Mouse (Mus musculus) forebrain, embryonic 12.5 days (tissue): ENCODE measurements around the gene C87436. TPM values are rescaled to one million over a fixed set of nuclear protein-coding genes. Genes with fewer than 3 reads are reported as not detected.

Experiments
- ATAC-seq: fragments of 200-750 bp; cut with Nextera tagmentation; 2 replicates; pipeline ENCODE4 v1.8.0; 2017; ENCODE audit warnings: moderate TSS enrichment; ENCODE audit not compliant: low FRiP score
- H3K27ac ChIP-seq: fragments of 300-500 bp; sonication (generic); 2 replicates; pipeline ENCODE4 v1.5.1; 2016; ENCODE audit warnings: mild to moderate bottlenecking
- H3K27me3 ChIP-seq: fragments of 300-500 bp; sonication (generic); 2 replicates; pipeline ENCODE4 v1.6.1; 2016; ENCODE audit warnings: mild to moderate bottlenecking
- H3K36me3 ChIP-seq: fragments of 300-500 bp; sonication (generic); replicated peaks from 2 replicates; pipeline ENCODE4 v1.6.1; 2016; ENCODE audit warnings: mild to moderate bottlenecking
- H3K4me1 ChIP-seq: fragments of 300-500 bp; sonication (generic); 2 replicates; pipeline ENCODE4 v1.6.1; 2016
- H3K4me2 ChIP-seq: fragments of 300-500 bp; sonication (generic); 2 replicates; pipeline ENCODE4 v1.6.1; 2016; ENCODE audit warnings: mild to moderate bottlenecking, moderate library complexity
- H3K4me3 ChIP-seq: fragments of 300-500 bp; sonication (generic); replicated peaks from 2 replicates; pipeline ENCODE4 v1.5.1; 2016; ENCODE audit warnings: mild to moderate bottlenecking
- H3K9ac ChIP-seq: fragments of 300-500 bp; sonication (generic); 2 replicates; pipeline ENCODE4 v1.6.1; 2016; ENCODE audit warnings: mild to moderate bottlenecking
- H3K9me3 ChIP-seq: fragments of 300-500 bp; sonication (generic); 2 replicates; pipeline ENCODE4 v1.6.1; 2016
- WGBS: fragments of 180-500 bp; shearing (Covaris S2); methylation state at CpG from one replicate; pipeline ENCODE4 v1.1.7; 2016; 5-methylcytosine and 5-hydroxymethylcytosine counted together
- polyA plus RNA-seq: library from polyadenylated mRNA; unstranded; fragments of >200 nt; fragmentation: Nextera tagmentation; extraction: Ambion mirVana; gene quantifications from 2 replicates; pipeline ENCODE4 v1.2.1, GENCODE M21; 2016

Gene C87436
- polyA plus RNA-seq, 1 experiment from 2014 or later: 30.4 TPM

GRCm38 (mm10) chr6:86474072-86474471 is 35.9 kb downstream of the C87436 start:
- whole genome bisulfite sequencing: 95% methylated on average over 5 of the region's 5 CpGs
- Histone ChIP-seq H3K9ac (no peak overlapping the region), H3K4me1 (peaks cover 19% of the 10 kb centered on the region), H3K36me3 (peaks cover 12% of the 10 kb centered on the region; the same call in 1 of the 2 replicates), H3K4me3 (no peak overlapping the region), H3K27me3 (no peaks in the 10 kb centered on the region), H3K9me3 (no peaks in the 10 kb centered on the region), H3K4me2 (no peak overlapping the region), H3K27ac (no peak overlapping the region)
- ATAC-seq: no peak

- Histone ChIP-seq H3K4me2 (no peak overlapping the region), H3K9me3 (no peaks in the 10 kb centered on the region), H3K27me3 (no peaks in the 10 kb centered on the region), H3K27ac (no peak overlapping the region), H3K9ac (no peak overlapping the region), H3K4me3 (no peak overlapping the region), H3K36me3 (peaks cover 6% of the 10 kb centered on the region; the same call in 1 of the 2 replicates), H3K4me1 (peaks cover 19% of the 10 kb centered on the region)
- ATAC-seq: no peak
Measured at GRCm38 (mm10) chr6:86474646-86475181, 36.5 kb downstream of the C87436 start.

GRCm38 (mm10) chr6:86475462-86476167 is 37.4 kb downstream of the C87436 start:
- Histone ChIP-seq H3K36me3 (no peaks in the 10 kb centered on the region), H3K27ac (no peak overlapping the region), H3K4me2 (no peak overlapping the region), H3K9ac (no peak overlapping the region), H3K4me1 (peaks cover 22% of the 10 kb centered on the region), H3K9me3 (no peaks in the 10 kb centered on the region), H3K4me3 (no peak overlapping the region), H3K27me3 (no peaks in the 10 kb centered on the region)
- ATAC-seq: no peak
- 81% methylated on average over 9 of the region's 9 CpGs for WGBS

GRCm38 (mm10) chr6:86476931-86477330 is 38.8 kb downstream of the C87436 start:
- H3K4me2 ChIP-seq: no peak overlapping the region
- H3K9me3 ChIP-seq: no peaks in the 10 kb centered on the region
- H3K4me1 ChIP-seq: peaks cover 15% of the 10 kb centered on the region
- WGBS: 89% methylated on average over 5 of the region's 5 CpGs
- ATAC-seq: no peak
- H3K27ac ChIP-seq: no peak overlapping the region
- H3K4me3 ChIP-seq: no peak overlapping the region
- no peaks in the 10 kb centered on the region for H3K27me3 ChIP-seq
- H3K9ac ChIP-seq: no peak overlapping the region
- no peaks in the 10 kb centered on the region for H3K36me3 ChIP-seq

- H3K27ac ChIP-seq: no peak overlapping the region
- WGBS: 71% methylated on average over 3 of the region's 3 CpGs
- H3K4me1 ChIP-seq: 0 out of 2 replicates have a peak, but pooled peaks cover 4% of the 10 kb centered on the region
- H3K9ac ChIP-seq: no peak overlapping the region
- H3K4me2 ChIP-seq: no peak overlapping the region
- no peak for ATAC-seq
- H3K27me3 ChIP-seq: no peaks in the 10 kb centered on the region
- no peak overlapping the region for H3K4me3 ChIP-seq
- H3K9me3 ChIP-seq: no peaks in the 10 kb centered on the region
- H3K36me3 ChIP-seq: no peaks in the 10 kb centered on the region
Measured at GRCm38 (mm10) chr6:86479311-86479710, 41.1 kb downstream of the C87436 start.

- no peak overlapping the region for H3K9ac ChIP-seq
- H3K4me3 ChIP-seq: no peak overlapping the region
- H3K27ac ChIP-seq: 0 out of 2 replicates have a peak overlapping the region, but pooled peaks have one; percentile 9
- H3K9me3 ChIP-seq: no peaks in the 10 kb centered on the region
- no peaks in the 10 kb centered on the region for H3K36me3 ChIP-seq
- ATAC-seq: no peak
- 0 out of 2 replicates have a peak, but pooled peaks cover 4% of the 10 kb centered on the region for H3K4me1 ChIP-seq
- H3K27me3 ChIP-seq: no peaks in the 10 kb centered on the region
- no peak overlapping the region for H3K4me2 ChIP-seq
Measured at GRCm38 (mm10) chr6:86479816-86480188, 41.6 kb downstream of the C87436 start.

- Histone ChIP-seq H3K4me3 (no peak overlapping the region), H3K4me2 (no peak overlapping the region), H3K36me3 (no peaks in the 10 kb centered on the region), H3K27ac (peak overlapping the region; percentile 9; the same call in 1 of the 2 replicates), H3K9me3 (no peaks in the 10 kb centered on the region), H3K9ac (no peak overlapping the region), H3K27me3 (no peaks in the 10 kb centered on the region), H3K4me1 (0 out of 2 replicates have a peak, but pooled peaks cover 4% of the 10 kb centered on the region)
- no peak for ATAC-seq
- WGBS: 44% methylated on average over 9 of the region's 9 CpGs
Measured at GRCm38 (mm10) chr6:86480189-86480831, 42.1 kb downstream of the C87436 start.

GRCm38 (mm10) chr6:86481871-86482270 is 43.7 kb downstream of the C87436 start:
- Histone ChIP-seq H3K4me1 (peaks cover 9% of the 10 kb centered on the region), H3K27ac (no peak overlapping the region), H3K27me3 (no peaks in the 10 kb centered on the region), H3K9me3 (no peaks in the 10 kb centered on the region), H3K9ac (no peak overlapping the region), H3K4me3 (no peak overlapping the region), H3K4me2 (no peak overlapping the region), H3K36me3 (no peaks in the 10 kb centered on the region)
- ATAC-seq: no peak
- WGBS: 88% methylated on average over 5 of the region's 5 CpGs

- ATAC-seq: no peak
- H3K4me1 ChIP-seq: peaks cover 20% of the 10 kb centered on the region
- H3K9ac ChIP-seq: no peak overlapping the region
- H3K27me3 ChIP-seq: no peaks in the 10 kb centered on the region
- H3K4me3 ChIP-seq: no peak overlapping the region
- H3K27ac ChIP-seq: no peak overlapping the region
- H3K36me3 ChIP-seq: no peaks in the 10 kb centered on the region
- H3K9me3 ChIP-seq: no peaks in the 10 kb centered on the region
- WGBS: 83% methylated on average over 7 of the region's 7 CpGs
- H3K4me2 ChIP-seq: no peak overlapping the region
Measured at GRCm38 (mm10) chr6:86485943-86486640, 47.9 kb downstream of the C87436 start.

GRCm38 (mm10) chr6:86487358-86488148 is 49.4 kb downstream of the C87436 start:
- Histone ChIP-seq H3K36me3 (no peaks in the 10 kb centered on the region), H3K4me1 (peaks cover 20% of the 10 kb centered on the region), H3K4me3 (peak overlapping the region; percentile 0; the same call in 1 of the 2 replicates), H3K27ac (peak overlapping the region; percentile 99), H3K4me2 (peak overlapping the region; percentile 42), H3K9me3 (no peaks in the 10 kb centered on the region), H3K9ac (peak overlapping the region; percentile 58), H3K27me3 (no peaks in the 10 kb centered on the region)
- ATAC-seq: peak; percentile 96
- WGBS: 5% methylated on average over 24 of the region's 24 CpGs

- H3K36me3 ChIP-seq: no peaks in the 10 kb centered on the region
- WGBS: 36% methylated on average over 3 of the region's 3 CpGs
- H3K27ac ChIP-seq: peak overlapping the region; percentile 99
- peak overlapping the region; percentile 42; the same call in 1 of the 2 replicates for H3K4me2 ChIP-seq
- 0 out of 2 replicates have a peak, but pooled peaks have one; percentile 11 for ATAC-seq
- no peaks in the 10 kb centered on the region for H3K9me3 ChIP-seq
- no peak overlapping the region; the same call in 1 of the 2 replicates for H3K4me3 ChIP-seq
- H3K9ac ChIP-seq: peak overlapping the region; percentile 58
- peaks cover 20% of the 10 kb centered on the region for H3K4me1 ChIP-seq
- no peaks in the 10 kb centered on the region for H3K27me3 ChIP-seq
Measured at GRCm38 (mm10) chr6:86488149-86488485, 49.9 kb downstream of the C87436 start.

- H3K9ac ChIP-seq: no peak overlapping the region
- WGBS: 97% methylated on average over 2 of the region's 2 CpGs
- no peak for ATAC-seq
- H3K9me3 ChIP-seq: no peaks in the 10 kb centered on the region
- H3K36me3 ChIP-seq: no peaks in the 10 kb centered on the region
- H3K27ac ChIP-seq: no peak overlapping the region
- peaks cover 20% of the 10 kb centered on the region for H3K4me1 ChIP-seq
- no peaks in the 10 kb centered on the region for H3K27me3 ChIP-seq
- no peak overlapping the region for H3K4me2 ChIP-seq
- no peak overlapping the region for H3K4me3 ChIP-seq
Measured at GRCm38 (mm10) chr6:86489945-86490344, 51.8 kb downstream of the C87436 start.
